Mouse (Mus musculus) megakaryocyte, adult 5-6 weeks (primary cell): ENCODE data around the gene Aqp7. TPM values are rescaled to one million over a fixed set of nuclear protein-coding genes. Genes with fewer than 3 reads are reported as not detected.

Experiments
- ATAC-seq: 2 replicates; pipeline ENCODE4 v1.8.0; 2016; ENCODE audit warnings: mild to moderate bottlenecking, inconsistent platforms; ENCODE audit not compliant: poor library complexity, severe bottlenecking
- total RNA-seq, 2 experiments: library from RNA; stranded (forward) in 1 of 2; stranded (reverse) in 1 of 2; fragments of 153-499, 151-499 nt in 1 of 2; fragments of 221-1000, 200-1000 nt in 1 of 2; gene quantifications; 2 replicates each; pipeline versions ENCODE4 v1.2.3 to v1.2.4; 2015 to 2017

Aqp7 gene
- total RNA-seq, 2 experiments from 2014 or later, result not detected

DNA sequence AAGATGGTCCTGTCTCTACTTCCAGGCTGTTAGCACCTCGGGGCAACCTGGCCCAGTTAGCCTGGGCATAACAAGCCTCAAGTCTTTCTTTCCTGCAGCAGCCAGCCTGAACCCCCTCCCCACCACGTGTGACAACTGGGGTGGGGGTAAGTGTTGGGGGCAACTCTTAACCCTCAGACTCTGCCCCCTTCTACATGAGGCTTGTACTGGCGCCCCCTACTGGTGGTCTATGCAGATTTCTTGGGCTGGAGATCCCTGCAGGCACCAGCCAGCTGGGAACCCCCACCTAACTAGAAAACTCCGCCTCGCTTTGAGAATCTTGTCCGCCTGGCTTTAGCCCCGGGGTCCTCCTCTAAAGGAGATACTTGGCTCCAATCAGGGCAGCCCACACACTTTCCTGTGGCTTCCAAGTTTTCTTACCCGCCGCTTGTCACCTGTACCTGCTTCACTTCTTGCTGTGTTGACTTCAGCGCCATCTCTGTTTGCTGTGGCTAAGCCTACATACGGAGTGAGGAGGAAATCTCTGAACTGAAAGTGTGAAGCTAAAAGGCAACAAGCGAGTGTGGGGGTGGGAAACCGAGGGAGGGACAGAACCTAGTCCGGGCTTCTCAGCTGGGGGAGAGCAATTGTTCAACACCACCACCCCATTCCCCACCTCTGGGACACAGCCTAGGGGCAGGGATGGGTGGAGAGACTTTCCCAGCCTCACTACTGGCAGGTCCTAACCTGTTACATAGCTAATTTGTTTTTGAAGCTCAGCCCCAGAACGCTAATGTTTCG lies 16.1 kb upstream of the Aqp7 start:
- no peak for ATAC-seq

DNA sequence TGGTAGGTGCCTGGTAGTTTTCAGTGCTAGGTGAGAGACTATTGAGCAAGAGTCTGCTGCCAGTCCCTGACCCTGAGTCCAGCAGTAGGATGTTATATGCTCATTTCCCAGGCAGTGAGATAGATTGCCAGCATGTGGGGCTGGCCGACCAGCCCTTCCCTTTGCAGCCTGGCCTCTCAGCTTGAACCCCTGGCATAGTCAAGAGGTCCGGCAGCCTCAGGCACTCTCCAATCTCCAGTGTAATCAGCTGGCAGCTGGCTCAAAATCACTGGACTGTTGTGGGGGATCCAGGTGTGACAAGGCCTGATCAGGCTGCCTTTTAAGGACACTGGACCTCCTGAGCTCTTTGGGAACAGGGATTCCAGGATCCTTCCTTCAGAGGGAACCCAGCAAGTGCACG lies 15.4 kb upstream of the Aqp7 start:
- no peak for ATAC-seq

DNA sequence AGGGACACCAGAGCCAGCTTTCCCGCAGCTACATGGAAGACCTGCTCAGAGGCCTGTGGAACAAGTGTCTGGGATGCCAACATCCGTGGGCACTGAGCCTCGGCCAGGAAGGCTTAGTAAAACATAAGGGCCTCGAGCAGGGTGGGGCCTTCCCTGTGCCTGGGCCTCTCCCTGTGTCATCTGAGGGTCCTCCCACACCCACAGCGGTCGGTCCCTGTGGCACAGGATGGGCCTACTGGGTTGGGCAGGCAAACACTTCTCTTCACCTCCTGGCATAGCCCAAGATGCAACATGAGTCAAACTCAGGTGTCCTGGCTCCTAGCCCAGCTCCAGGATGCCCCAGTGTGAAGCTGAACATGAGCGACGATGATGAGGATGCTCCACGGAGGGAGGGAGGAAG lies 9.4 kb upstream of the Aqp7 start:
- no peak for ATAC-seq

DNA sequence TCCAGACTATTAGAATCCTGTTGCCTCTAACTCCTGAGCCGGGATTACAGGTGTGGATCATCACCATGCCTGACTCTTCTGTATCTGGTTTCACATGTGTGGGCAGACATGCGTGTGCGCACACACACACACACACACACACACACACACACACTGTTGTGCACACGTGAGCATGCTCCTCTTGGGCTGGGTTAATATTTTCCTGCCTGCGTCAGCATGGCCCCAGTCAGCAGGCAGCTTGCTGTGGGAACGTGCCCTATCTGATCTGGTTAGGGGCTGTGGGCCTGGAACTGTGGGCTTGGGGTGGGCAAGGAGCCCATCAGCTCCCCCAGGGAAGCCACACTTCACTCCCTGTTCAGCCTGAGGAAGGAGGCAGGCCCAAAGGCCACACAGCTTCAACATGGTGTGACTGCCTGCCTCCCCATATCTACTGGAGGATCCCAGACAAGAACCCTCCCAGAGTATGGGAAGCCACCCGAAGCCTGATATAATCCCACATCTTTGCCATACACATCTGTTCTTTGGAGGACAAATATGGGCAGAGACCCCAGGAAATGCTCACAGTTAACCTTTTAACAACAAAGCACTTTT lies 8.9 kb upstream of the Aqp7 start:
- no peak for ATAC-seq

DNA sequence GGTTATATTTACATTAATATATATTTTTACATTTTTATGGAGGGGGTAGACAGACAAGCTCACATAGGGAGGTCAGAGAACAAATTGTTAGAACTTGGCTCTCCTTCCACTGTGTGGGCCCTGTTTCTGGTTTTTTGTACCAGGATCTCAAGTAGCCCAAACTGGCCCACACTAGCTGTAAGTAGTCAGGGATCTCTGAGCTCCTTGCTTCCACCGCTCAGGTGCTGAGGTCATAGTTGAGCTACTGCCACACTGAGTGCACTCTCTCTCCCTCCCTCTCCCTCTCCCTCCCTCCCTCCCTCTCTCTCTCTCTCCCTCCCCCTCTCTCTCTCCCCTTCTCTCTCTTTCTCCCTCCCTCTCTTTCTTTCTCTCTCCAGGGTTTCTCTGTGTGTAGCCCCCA lies 8.3 kb upstream of the Aqp7 start:
- ATAC-seq, result no peak

DNA sequence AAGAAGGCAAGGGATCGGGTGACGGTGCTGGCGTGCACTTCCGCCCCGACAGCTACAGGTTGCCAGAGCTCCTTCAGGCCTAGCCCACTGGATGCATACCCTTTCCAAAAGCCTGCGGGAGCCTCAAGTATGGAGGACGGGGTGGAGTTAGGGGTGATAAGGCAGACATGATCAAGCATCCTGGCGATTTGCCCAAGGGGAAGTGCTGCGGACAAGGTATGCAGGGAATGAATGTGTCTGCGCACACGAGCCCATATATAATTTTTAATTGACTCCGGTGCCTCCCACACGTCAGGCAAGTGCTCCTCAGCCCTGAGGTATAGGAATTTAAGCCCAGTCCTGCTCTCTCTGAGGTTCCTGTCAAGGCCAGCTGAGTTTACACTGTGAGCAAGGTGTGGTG lies 7.2 kb upstream of the Aqp7 start:
- no peak for ATAC-seq

DNA sequence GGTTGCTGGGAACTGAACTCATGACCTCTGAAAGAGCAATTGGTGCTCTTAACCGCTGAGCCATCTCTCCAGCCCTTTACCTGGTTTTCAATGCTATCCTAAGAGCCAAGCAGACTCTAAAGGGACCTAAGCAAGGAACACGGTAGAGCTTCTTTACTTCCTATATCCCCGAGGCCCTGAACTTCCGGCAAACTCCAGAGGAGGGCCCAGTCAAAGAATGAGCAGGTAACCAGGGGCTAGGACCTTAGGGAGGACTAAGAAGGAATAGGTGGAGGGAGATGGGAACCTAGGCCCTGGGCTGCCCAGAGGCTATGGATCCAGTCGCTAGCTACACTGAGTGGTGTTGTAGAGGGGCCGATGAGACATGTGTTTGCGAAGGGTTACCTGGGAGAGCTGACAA lies 3.8 kb upstream of the Aqp7 start:
- ATAC-seq, result no peak

DNA sequence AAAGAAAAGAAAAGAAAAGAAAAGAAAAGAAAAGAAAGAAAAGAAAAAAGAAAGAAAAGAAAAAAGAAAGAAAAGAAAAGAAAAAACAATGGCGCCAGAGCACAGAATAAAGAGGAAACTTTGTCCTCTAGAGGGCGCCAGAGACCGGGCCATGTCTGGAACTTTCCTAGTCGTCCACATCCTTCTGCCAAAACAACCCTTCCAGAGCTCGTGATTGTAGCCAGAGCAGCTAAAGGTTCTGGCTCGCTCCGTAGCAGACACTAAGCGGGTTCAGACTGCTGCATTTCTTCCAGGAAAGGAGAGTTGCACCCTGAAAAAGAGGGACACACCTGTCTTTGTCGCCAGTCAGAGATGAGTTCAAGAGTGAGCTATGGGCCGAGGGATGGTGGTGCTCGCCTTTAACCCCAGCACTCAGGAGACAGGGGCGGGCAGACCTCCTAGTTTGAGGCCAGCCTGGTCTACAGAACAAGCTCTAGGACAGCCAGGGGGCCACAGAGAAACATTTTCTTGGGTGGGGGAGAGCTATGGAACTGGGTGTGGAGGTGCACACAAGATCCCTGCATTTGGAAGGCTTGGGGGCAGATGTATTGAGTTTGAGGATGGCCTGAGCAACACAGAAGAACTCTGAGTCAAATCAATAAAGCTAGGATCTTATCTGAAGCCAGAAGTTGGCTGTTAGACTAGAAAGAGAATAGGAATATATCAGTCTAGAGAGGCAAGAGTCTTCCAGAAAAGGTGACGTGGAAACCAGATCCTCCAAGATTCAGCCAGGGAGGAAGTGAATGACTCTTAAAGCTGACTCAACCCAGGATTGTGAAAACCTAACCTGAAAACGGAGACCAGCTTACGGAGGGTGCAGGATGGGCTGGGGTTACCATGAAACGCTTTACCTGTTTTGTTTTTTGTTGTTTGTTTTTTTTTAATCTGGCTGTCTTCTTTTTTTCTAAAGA lies 3.1 kb upstream of the Aqp7 start:
- ATAC-seq, result peak; percentile 86

DNA sequence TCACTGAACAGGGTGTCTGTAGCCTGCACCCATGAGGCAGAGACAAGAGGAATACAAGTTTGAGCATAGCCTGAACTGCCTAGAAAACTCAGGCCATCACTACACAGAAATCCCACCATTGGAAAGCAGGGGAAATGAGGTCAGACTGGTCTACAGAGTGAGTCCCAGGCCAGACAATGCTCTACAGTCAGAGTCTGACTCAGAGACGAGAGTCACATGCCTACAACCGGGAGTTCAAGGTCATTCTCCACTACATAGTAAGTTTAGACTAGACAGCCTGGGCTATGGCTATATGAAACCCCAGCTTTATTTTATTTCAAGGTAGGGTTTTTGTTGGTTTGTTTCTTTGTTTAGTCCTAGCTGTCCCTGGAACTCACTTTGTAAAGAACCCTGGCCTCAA lies 987 bp upstream of the Aqp7 start:
- ATAC-seq, result no peak

DNA sequence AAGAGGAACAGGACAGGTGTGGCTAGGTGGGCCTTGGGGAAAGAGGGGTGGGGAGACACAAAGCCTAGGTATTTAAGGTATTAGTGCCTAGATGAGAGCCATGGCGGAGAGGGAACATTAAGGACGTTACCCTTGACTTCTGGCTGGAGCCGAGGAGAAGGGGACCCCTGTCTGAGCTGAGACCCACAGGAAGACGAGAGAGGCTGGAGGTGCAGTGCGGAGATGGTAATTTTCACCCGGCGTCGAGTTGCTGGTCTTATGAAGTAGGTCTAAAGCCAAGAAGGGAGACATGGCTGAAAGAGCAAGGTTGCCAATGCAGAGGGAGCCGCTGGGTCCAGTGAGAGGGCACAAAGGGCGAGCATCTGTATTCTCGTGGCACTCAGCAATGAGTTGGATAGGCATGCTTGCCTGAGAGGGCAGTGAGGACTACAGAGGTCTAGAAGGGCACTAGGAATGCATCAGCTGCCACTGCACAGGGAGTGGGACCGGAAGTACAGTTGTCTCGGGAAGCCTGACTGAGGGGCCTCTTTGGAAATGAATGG lies 1.6 kb downstream of the Aqp7 start:
- ATAC-seq, result no peak

DNA sequence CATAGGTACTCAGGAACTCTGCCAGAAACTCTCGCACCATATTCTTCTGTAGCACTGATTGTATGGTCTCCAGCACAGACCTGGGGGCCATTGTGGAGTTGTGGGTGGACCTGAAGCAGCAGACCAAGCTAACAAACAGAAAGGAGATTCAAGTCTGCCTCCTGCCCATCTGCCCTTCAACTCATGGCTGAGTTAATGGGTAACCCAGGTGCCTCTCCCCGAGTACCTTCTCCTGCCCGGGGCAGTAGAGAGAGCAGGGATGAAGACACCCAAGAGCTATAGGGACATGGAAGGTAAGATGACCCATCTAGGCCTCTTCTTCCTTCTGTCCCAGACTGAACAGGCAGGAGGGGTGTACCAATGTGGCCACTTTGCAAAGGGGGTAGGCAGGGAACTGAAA lies 2.7 kb downstream of the Aqp7 start:
- no peak for ATAC-seq

DNA sequence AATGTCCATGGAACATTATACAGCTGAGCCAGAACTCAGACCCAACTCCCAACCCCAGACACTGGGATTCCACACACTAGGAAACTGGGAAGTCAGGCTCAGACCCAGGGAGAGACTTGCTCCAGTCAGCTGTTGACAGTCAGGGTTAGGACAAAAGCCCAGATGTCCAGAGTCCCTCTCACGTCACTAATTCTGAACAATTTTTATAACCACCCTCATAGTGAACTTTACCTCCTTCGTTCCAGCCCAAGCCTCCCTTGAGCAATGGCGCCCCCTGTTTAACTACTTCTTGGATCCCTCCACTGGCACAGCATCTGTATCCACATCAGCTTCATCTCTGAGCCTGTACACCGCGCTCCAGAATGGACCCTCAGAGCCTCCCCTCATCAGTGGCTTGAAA lies 4.0 kb downstream of the Aqp7 start:
- no peak for ATAC-seq

DNA sequence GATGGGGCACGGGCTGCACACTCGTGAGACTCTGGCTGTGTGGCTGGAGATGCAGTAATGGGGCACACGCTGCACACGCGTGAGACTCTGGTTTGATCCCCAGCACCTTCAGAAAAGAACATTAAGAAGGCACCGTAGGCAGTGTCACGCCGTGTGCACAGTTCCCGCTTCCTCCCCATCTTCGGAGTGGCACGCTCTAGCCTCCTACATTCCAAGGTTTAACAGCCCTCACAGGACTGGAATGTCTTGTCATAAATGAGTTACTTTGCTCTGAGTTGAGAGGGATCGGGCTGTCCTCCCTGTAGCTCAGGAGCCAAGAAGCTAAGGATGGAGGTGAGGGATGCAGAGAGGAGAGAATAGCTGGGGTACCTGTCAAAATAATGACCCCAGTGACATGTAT lies 5.1 kb downstream of the Aqp7 start:
- ATAC-seq, result no peak

DNA sequence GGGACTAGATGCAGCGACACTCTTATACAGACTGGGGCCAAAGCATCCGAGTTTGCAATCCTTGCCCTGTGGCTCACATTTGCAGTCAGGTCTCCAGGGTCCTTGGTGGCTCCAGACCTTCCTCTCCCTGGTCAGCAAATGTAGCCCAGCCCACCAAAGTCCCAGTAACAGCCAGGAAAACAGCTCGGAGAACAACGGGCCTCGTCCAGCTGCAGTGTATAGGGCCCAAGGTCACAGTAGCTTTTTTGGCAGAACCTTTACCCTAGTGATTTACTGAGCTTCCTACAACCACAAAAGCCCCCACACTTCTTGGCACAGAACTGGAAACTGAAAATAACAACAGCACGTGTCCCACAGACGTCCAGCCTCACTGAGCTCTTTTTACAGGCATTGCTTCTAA lies 7.0 kb downstream of the Aqp7 start:
- ATAC-seq, result no peak

DNA sequence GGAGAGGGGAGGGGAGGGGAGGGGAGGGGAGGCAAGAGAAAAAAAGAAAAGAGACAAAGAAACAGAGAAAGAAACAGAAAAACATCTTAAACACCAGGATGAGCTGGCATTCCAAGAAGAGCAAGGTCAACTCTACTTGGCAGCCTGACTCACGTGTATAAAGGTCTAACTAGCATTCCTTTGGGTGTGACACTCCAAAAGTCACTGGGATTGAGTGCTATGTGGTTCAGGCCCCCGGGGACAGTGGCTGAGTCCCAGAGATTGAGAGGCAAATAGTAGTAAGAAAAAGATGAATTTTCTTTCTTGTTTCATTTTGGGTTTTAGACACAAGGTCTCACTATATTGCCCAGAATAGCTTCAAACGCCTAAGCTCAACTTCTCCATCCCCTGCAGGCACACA lies 10.0 kb downstream of the Aqp7 start:
- ATAC-seq, result no peak

DNA sequence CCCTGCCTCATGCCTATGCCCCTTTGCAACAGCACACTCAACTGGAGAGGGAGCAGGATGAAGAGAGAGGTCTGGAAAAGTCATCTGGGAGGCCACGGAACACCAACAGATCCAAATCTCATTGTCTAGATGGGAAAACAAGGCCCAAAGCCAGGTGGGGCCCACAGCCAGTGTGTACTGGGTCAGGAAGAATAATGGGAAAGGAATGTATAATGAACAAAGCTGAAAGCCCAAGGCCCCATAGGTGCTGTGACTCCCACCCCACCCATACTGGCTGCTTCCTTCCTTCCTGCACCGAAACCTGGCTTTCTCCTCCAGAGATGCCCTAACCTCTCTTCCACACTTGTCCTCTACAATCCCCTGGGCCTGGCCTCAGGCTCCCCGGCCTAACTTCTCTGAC lies 16.7 kb downstream of the Aqp7 start:
- no peak for ATAC-seq

DNA sequence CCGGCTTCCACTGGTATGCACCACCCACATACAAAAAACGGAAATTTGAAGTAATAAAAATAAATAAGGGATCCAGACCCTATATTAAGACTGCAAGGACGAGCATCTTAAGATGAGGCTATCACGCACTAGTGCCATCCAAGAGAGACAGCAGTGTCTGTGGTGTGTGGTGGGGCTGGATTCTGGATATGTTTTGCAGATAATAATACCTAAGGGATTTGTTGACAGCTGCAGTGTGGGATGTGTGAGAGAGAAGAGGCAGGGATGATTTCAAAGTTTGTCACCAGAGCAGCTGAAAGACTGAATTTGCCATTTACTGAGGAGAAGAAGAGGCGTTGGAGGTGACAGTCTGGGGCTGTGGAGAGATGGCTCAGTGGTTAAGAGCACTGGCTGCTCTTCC lies 18.6 kb downstream of the Aqp7 start:
- no peak for ATAC-seq

DNA sequence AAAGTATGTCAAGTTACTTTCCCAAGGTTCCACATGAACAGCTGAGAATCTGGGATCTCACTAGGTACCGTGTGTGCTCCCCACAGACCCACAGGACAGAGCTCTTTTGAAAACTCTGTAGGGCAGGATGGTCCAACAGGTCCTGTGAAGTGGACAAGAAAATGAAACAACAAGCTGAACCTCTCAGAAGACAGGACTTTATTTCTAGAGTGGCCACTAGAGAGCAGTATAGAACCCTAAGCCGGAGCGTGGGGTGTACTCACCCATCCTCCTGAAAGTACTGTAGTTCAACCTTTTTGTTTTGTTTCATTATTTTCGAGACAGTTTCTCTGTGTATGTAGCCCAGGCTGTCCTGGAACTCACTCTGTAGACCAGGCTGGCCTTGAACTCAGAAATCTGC lies 19.7 kb downstream of the Aqp7 start:
- ATAC-seq, result no peak

DNA sequence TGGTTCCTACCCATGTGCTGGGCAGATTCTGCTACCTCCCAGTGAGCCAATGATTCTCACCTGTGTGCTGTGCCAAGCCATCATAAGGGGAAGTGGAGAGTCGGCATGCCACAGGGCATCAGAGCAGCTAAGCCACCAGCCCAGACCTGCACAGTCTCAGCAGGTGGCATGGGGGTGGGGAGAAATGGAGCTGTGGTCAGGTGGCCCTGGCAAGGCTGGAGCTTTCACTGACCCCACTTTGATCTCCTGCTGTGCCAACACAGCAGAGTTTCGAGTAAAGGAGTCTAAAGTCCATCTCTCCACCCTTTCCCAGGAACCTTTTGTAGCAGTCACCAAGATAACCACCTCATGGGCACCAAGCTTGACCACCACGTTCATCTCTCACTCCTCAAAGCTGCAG lies 20.1 kb downstream of the Aqp7 start:
- ATAC-seq, result no peak

DNA sequence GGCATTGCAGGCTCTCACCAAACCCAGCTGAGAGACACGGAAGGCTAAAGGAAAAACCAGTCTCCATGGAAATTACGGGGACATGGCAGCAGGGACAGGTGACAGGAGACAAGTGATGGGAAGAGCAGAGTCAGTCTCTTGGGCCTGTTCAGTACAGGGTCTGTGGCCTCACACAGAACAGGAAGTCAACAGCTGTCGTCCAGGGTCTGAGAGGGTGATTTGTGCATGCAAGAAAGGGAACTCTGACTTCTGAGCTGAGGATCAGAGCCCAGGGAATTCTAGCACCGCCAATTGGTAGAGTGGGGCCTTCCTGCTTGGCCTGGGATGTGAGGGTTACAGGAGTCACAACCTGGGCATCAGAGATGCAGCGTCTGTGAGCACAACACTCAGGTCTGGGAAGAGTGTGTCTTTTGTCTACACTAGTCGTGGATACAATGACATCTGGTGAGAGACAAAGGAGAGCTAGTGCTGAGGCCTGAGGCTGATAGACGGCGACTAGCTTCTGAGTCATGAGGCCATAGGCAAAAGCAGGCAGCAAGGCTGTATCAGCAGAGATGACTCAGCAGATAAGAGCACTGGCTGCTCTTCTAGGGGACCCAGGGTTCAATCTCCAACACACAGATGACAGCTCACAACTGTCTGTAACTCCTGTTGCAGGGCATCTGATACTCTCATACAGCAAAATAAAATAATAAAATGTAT lies 21.7 kb downstream of the Aqp7 start:
- no peak for ATAC-seq

DNA sequence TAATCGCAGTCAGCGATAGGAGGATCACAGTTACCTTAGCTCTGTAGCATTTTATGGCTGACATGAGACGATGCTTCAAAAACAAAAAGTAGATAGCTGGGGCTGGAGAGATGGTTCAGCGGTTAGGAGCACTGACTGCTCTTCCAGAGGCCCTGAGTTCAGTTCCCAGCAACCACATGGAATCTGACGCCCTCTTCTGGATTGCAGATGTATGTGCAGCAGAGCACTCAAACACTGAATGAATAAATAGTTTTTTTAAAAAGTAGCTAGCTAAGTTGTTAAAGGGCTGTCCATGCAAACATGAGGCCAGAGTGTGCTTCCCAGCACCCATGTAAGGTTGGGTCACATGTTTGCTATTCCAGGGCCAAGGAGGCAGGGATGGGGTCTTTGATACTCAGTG lies 26.8 kb downstream of the Aqp7 start:
- no peak for ATAC-seq
